ENCODE assay signal across 10 mouse cellular contexts in the genomic region with DNA sequence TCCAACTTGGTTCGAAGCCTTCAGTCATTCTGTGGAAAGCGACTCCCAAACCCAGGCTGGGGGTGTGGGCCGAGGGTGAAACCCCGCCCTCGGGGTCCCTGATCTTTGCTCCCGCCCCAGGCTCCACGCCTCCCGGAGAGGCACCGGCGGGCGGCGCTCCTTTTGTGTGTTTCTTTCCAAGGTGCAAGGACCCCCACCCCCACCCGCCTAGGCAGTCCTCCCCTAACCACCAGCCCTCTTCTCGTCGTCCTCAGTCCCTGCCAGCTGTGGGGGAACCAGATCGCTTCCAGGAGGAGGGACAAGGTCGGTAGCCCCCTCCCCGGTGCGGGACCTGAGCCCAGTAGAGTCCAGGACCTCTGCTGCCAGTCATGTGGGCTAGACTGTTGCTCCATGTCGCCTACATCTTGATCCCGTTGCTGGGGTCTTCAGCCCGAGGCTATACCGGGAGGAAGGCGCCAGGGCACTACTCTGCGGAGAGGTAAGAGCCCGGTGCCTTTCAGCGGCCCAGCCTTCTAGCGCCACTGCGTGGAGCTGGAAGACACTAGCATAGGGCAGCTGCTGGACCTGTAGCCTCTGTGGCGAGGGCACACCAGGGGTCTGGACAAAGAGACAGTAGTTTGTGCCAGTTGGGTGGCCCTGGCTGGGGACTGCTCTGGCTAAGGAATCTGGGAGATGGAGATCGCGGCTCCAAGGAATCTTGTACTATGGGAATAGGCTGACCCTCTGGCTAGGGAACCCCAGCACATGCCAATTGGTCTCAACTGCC. TPM values are rescaled to one million over a fixed set of nuclear protein-coding genes. Genes with fewer than 3 reads are reported as not detected.
DNase-seq lines count a peak whose midpoint lies in the region; ATAC-seq and TF ChIP-seq lines count a peak whose summit lies in the region.
"Had no signal": no experiment of that assay in that cellular context is flagged by ENCODE, and none has a peak within 500 bp of the region (broad histone marks: within the 10 kb centered on the region; RNA-seq: fewer than 3 reads in every experiment).

Gene Vwce (plus strand): TSS at position 108 of the 766 bp plus-strand sequence.

- ATAC-seq in embryonic facial prominence, embryonic 15.5 days (ENCODE audit: insufficient number of reproducible peaks, low FRiP score, low TSS enrichment, low read depth) = peak; percentile 79
- peak; percentile 82 for ATAC-seq in heart, postnatal 0 days (ENCODE audit: insufficient read depth, low read depth)
- ATAC-seq in liver, embryonic 13.5 days (ENCODE audit: low read depth) = peak; percentile 87
- ATAC-seq in neural tube, embryonic 12.5 days (ENCODE audit: low FRiP score, low read depth) = peak; percentile 84

- H3K9me3 ChIP-seq in E14TG2a.4 (ENCODE audit: low read length) = no peaks in the 10 kb centered on the region
- H3K9me3 ChIP-seq in embryonic facial prominence, embryonic 15.5 days (replicated peaks) = no peaks in the 10 kb centered on the region
- H3K9me3 ChIP-seq in heart, postnatal 0 days (replicated peaks; ENCODE audit: control insufficient read depth, low read length) = no peaks in the 10 kb centered on the region
- H3K9me3 ChIP-seq in liver, embryonic 13.5 days (replicated peaks) = no peaks in the 10 kb centered on the region
- H3K9me3 ChIP-seq in neural tube, embryonic 12.5 days = no peaks in the 10 kb centered on the region

- 2% methylated on average over 32 of the region's 32 CpGs for WGBS in embryonic facial prominence, embryonic 15.5 days
- WGBS in heart, postnatal 0 days = 3% methylated on average over 32 of the region's 32 CpGs
- 2% methylated on average over 32 of the region's 32 CpGs for WGBS in liver, embryonic 13.5 days (ENCODE audit: insufficient replicate concordance)
- 3% methylated on average over 32 of the region's 32 CpGs for WGBS in neural tube, embryonic 12.5 days

- peaks cover 51% of the 10 kb centered on the region for H3K27me3 ChIP-seq in E14TG2a.4 (ENCODE audit: insufficient read depth, low read length)
- H3K27me3 ChIP-seq in embryonic facial prominence, embryonic 15.5 days = no peaks in the 10 kb centered on the region
- H3K27me3 ChIP-seq in heart, postnatal 0 days (ENCODE audit: control insufficient read depth, insufficient read depth, low read length) = no peaks in the 10 kb centered on the region
- H3K27me3 ChIP-seq in liver, embryonic 13.5 days = no peaks in the 10 kb centered on the region
- H3K27me3 ChIP-seq in neural tube, embryonic 12.5 days (replicated peaks) = peaks cover 14% of the 10 kb centered on the region
- H3K27me3 ChIP-seq: Patski had no signal

- TF ChIP-seq POLR2A in bone marrow macrophage, adult 2 months (IDR thresholded peaks at IDR 0.05; ENCODE audit: borderline replicate concordance, low read depth, low read length) = no peak

- H3K4me3 ChIP-seq in E14TG2a.4 (replicated peaks; ENCODE audit: low read length) = peak within 1 kb of the TSS; percentile 75
- H3K4me3 ChIP-seq in bone marrow macrophage, adult 2 months (ENCODE audit: insufficient read depth, low read length) = peak within 1 kb of the TSS; percentile 46
- peak within 1 kb of the TSS; percentile 48 for H3K4me3 ChIP-seq in embryonic facial prominence, embryonic 15.5 days (replicated peaks)
- peak within 1 kb of the TSS; percentile 40 for H3K4me3 ChIP-seq in heart, postnatal 0 days (ENCODE audit: low read depth, low read length)
- H3K4me3 ChIP-seq in liver, embryonic 13.5 days (replicated peaks) = peak within 1 kb of the TSS; percentile 65
- H3K4me3 ChIP-seq in neural tube, embryonic 12.5 days = peak within 1 kb of the TSS; percentile 35
- H3K4me3 ChIP-seq: myocyte had no signal

- H3K4me2 ChIP-seq in embryonic facial prominence, embryonic 15.5 days (replicated peaks) = peak within 1 kb of the TSS; percentile 96
- peak within 1 kb of the TSS; percentile 83 for H3K4me2 ChIP-seq in heart, postnatal 0 days (ENCODE audit: low read depth, low read length)
- H3K4me2 ChIP-seq in liver, embryonic 13.5 days = peak within 1 kb of the TSS; percentile 94
- peak within 1 kb of the TSS; percentile 80 for H3K4me2 ChIP-seq in neural tube, embryonic 12.5 days (replicated peaks)

- peak; percentile 31 for DNase-seq in heart, postnatal 0 days (ENCODE audit: low spot score)
- DNase-seq in kidney, postnatal 14 days = peak; percentile 61
- peak; percentile 62 for DNase-seq in liver, embryonic 13.5 days
- peak; percentile 66 for DNase-seq in thymus, postnatal 14 days

- no peak for TF ChIP-seq CTCF in E14TG2a.4 (conservative IDR thresholded peaks at IDR 0.05; ENCODE audit: low read length)
- no peak for TF ChIP-seq CTCF in bone marrow macrophage, adult 2 months (IDR thresholded peaks at IDR 0.05; ENCODE audit: low read depth, low read length)
- peak; percentile 29 for TF ChIP-seq CTCF in heart, postnatal 0 days (IDR thresholded peaks at IDR 0.05; ENCODE audit: low read depth)

- peaks cover 26% of the 10 kb centered on the region for H3K4me1 ChIP-seq in E14TG2a.4 (replicated peaks; ENCODE audit: low read depth, low read length)
- H3K4me1 ChIP-seq in bone marrow macrophage, adult 2 months (ENCODE audit: control insufficient read depth, insufficient read depth, low read length) = peaks cover 4% of the 10 kb centered on the region; the same call in 1 of the 2 replicates
- peaks cover 21% of the 10 kb centered on the region for H3K4me1 ChIP-seq in embryonic facial prominence, embryonic 15.5 days
- peaks cover 15% of the 10 kb centered on the region for H3K4me1 ChIP-seq in heart, postnatal 0 days (ENCODE audit: control insufficient read depth, insufficient read depth)
- H3K4me1 ChIP-seq in liver, embryonic 13.5 days (replicated peaks) = peaks cover 53% of the 10 kb centered on the region
- peaks cover 15% of the 10 kb centered on the region for H3K4me1 ChIP-seq in neural tube, embryonic 12.5 days

- peak within 1 kb of the TSS; percentile 39 for H3K9ac ChIP-seq in embryonic facial prominence, embryonic 15.5 days
- H3K9ac ChIP-seq in heart, postnatal 0 days (replicated peaks; ENCODE audit: low read depth, low read length) = peak within 1 kb of the TSS; percentile 30
- peak within 1 kb of the TSS; percentile 81 for H3K9ac ChIP-seq in liver, embryonic 13.5 days
- H3K9ac ChIP-seq in neural tube, embryonic 12.5 days = peak within 1 kb of the TSS; percentile 52

- H3K27ac ChIP-seq in bone marrow macrophage, adult 2 months (ENCODE audit: insufficient read depth, low read depth, low read length) = no peak within 1 kb of the TSS
- H3K27ac ChIP-seq in embryonic facial prominence, embryonic 15.5 days (replicated peaks) = peak within 1 kb of the TSS; percentile 11; the same call in 1 of the 2 replicates
- no peak within 1 kb of the TSS for H3K27ac ChIP-seq in heart, postnatal 0 days (ENCODE audit: low read depth)
- peak within 1 kb of the TSS; percentile 78 for H3K27ac ChIP-seq in liver, embryonic 13.5 days
- no peak within 1 kb of the TSS for H3K27ac ChIP-seq in neural tube, embryonic 12.5 days

- peaks cover 26% of the 10 kb centered on the region for H3K36me3 ChIP-seq in E14TG2a.4 (ENCODE audit: insufficient read depth, low read length)
- H3K36me3 ChIP-seq in embryonic facial prominence, embryonic 15.5 days = peaks cover 20% of the 10 kb centered on the region
- peaks cover 16% of the 10 kb centered on the region for H3K36me3 ChIP-seq in heart, postnatal 0 days (replicated peaks; ENCODE audit: control insufficient read depth, insufficient read depth, low read length)
- peaks cover 27% of the 10 kb centered on the region for H3K36me3 ChIP-seq in liver, embryonic 13.5 days
- H3K36me3 ChIP-seq in neural tube, embryonic 12.5 days = peaks cover 25% of the 10 kb centered on the region

- TF ChIP-seq EP300 in heart, postnatal 0 days (IDR thresholded peaks at IDR 0.05; ENCODE audit: low read depth) = no peak

RNA-seq across cellular contexts. Expression of gene Vwce, which starts in this region (rescaled TPM):
- polyA plus RNA-seq in bone marrow macrophage, adult 2 months (2012; ENCODE audit: insufficient read depth, insufficient read length, missing spikeins) = not detected in 2 replicates
- 2.1 and 2.6 TPM in 2 replicates for polyA plus RNA-seq in embryonic facial prominence, embryonic 15.5 days (2015; fragmentation: Nextera tagmentation; extraction: Ambion mirVana)
- 0.19 and 4.7 TPM in 2 replicates for total RNA-seq in heart, postnatal 0 days (2014; rRNA removed; ENCODE audit: low replicate concordance)
- 0.22 and 0.23 TPM in 2 replicates for polyA plus RNA-seq in heart, postnatal 0 days (2015; fragmentation: Nextera tagmentation; extraction: Ambion mirVana)
- polyA plus RNA-seq in liver, embryonic 13.5 days (2015; fragmentation: Nextera tagmentation; extraction: Ambion mirVana) = 5.3 and 5.8 TPM in 2 replicates
- 0.33 and 0.87 TPM in 2 replicates for polyA plus RNA-seq in neural tube, embryonic 12.5 days (2016; fragmentation: Nextera tagmentation; extraction: Ambion mirVana)

Comparison
In these comparisons a context has a peak if more than half of its experiments do, and no peak if none do; other contexts are left out.
1. Peak in ATAC-seq, H3K4me3 ChIP-seq, H3K9ac ChIP-seq and H3K4me2 ChIP-seq in neural tube, embryonic 12.5 days; RNA of the gene not detected or under 1 TPM.
2. H3K27ac ChIP-seq: peak in embryonic facial prominence, embryonic 15.5 days (single experiment) and liver, embryonic 13.5 days (single experiment); none in bone marrow macrophage, adult 2 months (single experiment), heart, postnatal 0 days (single experiment) and neural tube, embryonic 12.5 days (single experiment).
3. H3K9ac ChIP-seq: peak in every context shown above with its lines; median percentile 81 in liver, embryonic 13.5 days; 52 in neural tube, embryonic 12.5 days; 39 in embryonic facial prominence, embryonic 15.5 days; 30 in heart, postnatal 0 days.
4. Peak in every context shown above with its lines, with median percentiles within 50 percentile points of each other: H3K4me3 ChIP-seq, ATAC-seq, H3K4me2 ChIP-seq and DNase-seq.